Mouse (Mus musculus) midbrain, embryonic 14.5 days (tissue): ENCODE data around the gene Depdc7. TPM values are rescaled to one million over a fixed set of nuclear protein-coding genes. Genes with fewer than 3 reads are reported as not detected.

Source experiments
- ATAC-seq: fragments of 200-750 bp; cut with Nextera tagmentation; 2 replicates; pipeline ENCODE4 v1.8.0; 2017; ENCODE audit warnings: moderate number of reproducible peaks, moderate library complexity; ENCODE audit not compliant: low FRiP score, low TSS enrichment
- DNase-seq: peaks from one replicate; pipeline ENCODE4 v3.0.0-alpha.2; 2015
- H3K27ac ChIP-seq: fragments of 300-500 bp; sonication (generic); replicated peaks from 2 replicates; pipeline ENCODE4 v1.5.1; 2014; ENCODE audit warnings: mild to moderate bottlenecking, low read depth, low read length, moderate library complexity
- H3K27me3 ChIP-seq: fragments of 300-500 bp; sonication (generic); 2 replicates; pipeline ENCODE4 v1.6.1; 2014; ENCODE audit warnings: low read length, control low read depth, mixed read lengths; ENCODE audit not compliant: control insufficient read depth, insufficient read depth
- H3K36me3 ChIP-seq: fragments of 300-500 bp; sonication (generic); 2 replicates; pipeline ENCODE4 v1.6.1; 2014; ENCODE audit warnings: low read length, control low read depth; ENCODE audit not compliant: control insufficient read depth, insufficient read depth
- H3K4me1 ChIP-seq: fragments of 300-500 bp; sonication (generic); 2 replicates; pipeline ENCODE4 v1.6.1; 2014; ENCODE audit warnings: mild to moderate bottlenecking, antibody characterized with exemption, low read length, control low read depth; ENCODE audit not compliant: control insufficient read depth, insufficient read depth
- H3K4me2 ChIP-seq: fragments of 300-500 bp; sonication (generic); 2 replicates; pipeline ENCODE4 v1.6.1; 2014; ENCODE audit warnings: mild to moderate bottlenecking, low read length, moderate library complexity
- H3K4me3 ChIP-seq: fragments of 300-500 bp; sonication (generic); replicated peaks from 2 replicates; pipeline ENCODE4 v1.5.1; 2014; ENCODE audit warnings: low read depth, low read length
- H3K9ac ChIP-seq: fragments of 300-500 bp; sonication (generic); replicated peaks from 2 replicates; pipeline ENCODE4 v1.6.1; 2014; ENCODE audit warnings: mild to moderate bottlenecking, low read length, moderate library complexity
- H3K9me3 ChIP-seq: fragments of 300-500 bp; sonication (generic); 2 replicates; pipeline ENCODE4 v1.6.1; 2016; ENCODE audit warnings: low read length, control low read depth, mixed read lengths; ENCODE audit not compliant: control insufficient read depth
- WGBS: fragments of 180-500 bp; shearing (Covaris S2); extraction: QIAGEN DNeasy Blood & Tissue Kit; methylation state at CpG from one replicate; pipeline ENCODE4 v1.1.7; 2014; 5-methylcytosine and 5-hydroxymethylcytosine counted together
- polyA plus RNA-seq: library from polyadenylated mRNA; unstranded; fragments of >200 nt; fragmentation: Nextera tagmentation; extraction: Ambion mirVana; gene quantifications from 2 replicates; pipeline ENCODE4 v1.2.1, GENCODE M21; 2014

Gene Depdc7
- polyA plus RNA-seq, 1 experiment from 2014 or later, result 1.1 TPM

- H3K4me2 ChIP-seq, result peak overlapping the region; percentile 99
- no peak overlapping the region for H3K9ac ChIP-seq
- H3K9me3 ChIP-seq, result no peaks in the 10 kb centered on the region
- H3K4me1 ChIP-seq, result 0 out of 2 replicates have a peak, but pooled peaks cover 6% of the 10 kb centered on the region
- DNase-seq (no peak), ATAC-seq (no peak)
- H3K36me3 ChIP-seq, result no peaks in the 10 kb centered on the region
- H3K27me3 ChIP-seq, result peaks cover 25% of the 10 kb centered on the region
- no peak overlapping the region for H3K27ac ChIP-seq
- 20% methylated on average over 7 of the region's 7 CpGs for WGBS
- H3K4me3 ChIP-seq, result peak overlapping the region; percentile 67
These were observed 482 bp upstream of the Depdc7 start for GRCm38 (mm10) chr2:104743160-104743559.

GRCm38 (mm10) chr2:104741896-104742740 is 560 bp downstream of the Depdc7 start:
- Histone ChIP-seq H3K27me3 (peaks cover 25% of the 10 kb centered on the region), H3K27ac (no peak overlapping the region), H3K9ac (peak overlapping the region; percentile 59), H3K4me2 (peak overlapping the region; percentile 99), H3K4me1 (0 out of 2 replicates have a peak, but pooled peaks cover 6% of the 10 kb centered on the region), H3K36me3 (no peaks in the 10 kb centered on the region), H3K9me3 (no peaks in the 10 kb centered on the region), H3K4me3 (peak overlapping the region; percentile 67)
- no peak; the same call in 1 of the 2 replicates for ATAC-seq
- 4% methylated on average over 45 of the region's 46 CpGs for WGBS
- peak; percentile 45 for DNase-seq

GRCm38 (mm10) chr2:104741015-104741758 is 1.5 kb downstream of the Depdc7 start:
- WGBS, result 30% methylated on average over 7 of the region's 7 CpGs
- H3K27ac ChIP-seq, result no peak overlapping the region
- ATAC-seq (no peak), DNase-seq (peak; percentile 7)
- no peaks in the 10 kb centered on the region for H3K9me3 ChIP-seq
- H3K9ac ChIP-seq, result no peak overlapping the region
- peaks cover 25% of the 10 kb centered on the region for H3K27me3 ChIP-seq
- H3K4me2 ChIP-seq, result no peak overlapping the region
- 0 out of 2 replicates have a peak, but pooled peaks cover 6% of the 10 kb centered on the region for H3K4me1 ChIP-seq
- H3K4me3 ChIP-seq, result no peak overlapping the region
- no peaks in the 10 kb centered on the region for H3K36me3 ChIP-seq

- Histone ChIP-seq H3K9ac (no peak overlapping the region), H3K9me3 (no peaks in the 10 kb centered on the region), H3K27ac (no peak overlapping the region), H3K36me3 (no peaks in the 10 kb centered on the region), H3K4me2 (no peak overlapping the region), H3K4me1 (0 out of 2 replicates have a peak, but pooled peaks cover 6% of the 10 kb centered on the region), H3K4me3 (no peak overlapping the region), H3K27me3 (peaks cover 25% of the 10 kb centered on the region)
- DNase-seq (no peak), ATAC-seq (no peak)
- WGBS, result 69% methylated on average over 7 of the region's 7 CpGs
These were observed 2.3 kb downstream of the Depdc7 start for GRCm38 (mm10) chr2:104740248-104740949.

GRCm38 (mm10) chr2:104739691-104740090 is 3.0 kb downstream of the Depdc7 start:
- Histone ChIP-seq H3K27me3 (peaks cover 25% of the 10 kb centered on the region), H3K27ac (no peak overlapping the region), H3K4me3 (no peak overlapping the region), H3K9me3 (no peaks in the 10 kb centered on the region), H3K9ac (no peak overlapping the region), H3K4me1 (0 out of 2 replicates have a peak, but pooled peaks cover 6% of the 10 kb centered on the region), H3K36me3 (no peaks in the 10 kb centered on the region), H3K4me2 (no peak overlapping the region)
- no peak for DNase-seq
- 93% methylated on average over 2 of the region's 2 CpGs for WGBS
- ATAC-seq, result no peak

- H3K9ac ChIP-seq, result no peak overlapping the region
- H3K27ac ChIP-seq, result no peak overlapping the region
- ATAC-seq, result no peak
- H3K4me3 ChIP-seq, result no peak overlapping the region
- 70% methylated on average over 7 of the region's 7 CpGs for WGBS
- no peaks in the 10 kb centered on the region for H3K9me3 ChIP-seq
- no peak overlapping the region for H3K4me2 ChIP-seq
- no peaks in the 10 kb centered on the region for H3K4me1 ChIP-seq
- H3K27me3 ChIP-seq, result peaks cover 8% of the 10 kb centered on the region; the same call in 1 of the 2 replicates
- H3K36me3 ChIP-seq, result no peaks in the 10 kb centered on the region
- peak; percentile 18 for DNase-seq
These were observed 6.4 kb downstream of the Depdc7 start for GRCm38 (mm10) chr2:104736241-104736640.

- H3K27ac ChIP-seq, result no peak overlapping the region
- DNase-seq, result no peak
- H3K36me3 ChIP-seq, result no peaks in the 10 kb centered on the region
- ATAC-seq, result no peak
- H3K4me3 ChIP-seq, result no peak overlapping the region
- 69% methylated on average over 7 of the region's 7 CpGs for WGBS
- H3K9ac ChIP-seq, result no peak overlapping the region
- no peaks in the 10 kb centered on the region for H3K4me1 ChIP-seq
- no peaks in the 10 kb centered on the region for H3K27me3 ChIP-seq
- H3K4me2 ChIP-seq, result no peak overlapping the region
- H3K9me3 ChIP-seq, result no peaks in the 10 kb centered on the region
These were observed 10.0 kb downstream of the Depdc7 start for GRCm38 (mm10) chr2:104732562-104733256.

- WGBS, result 90% methylated on average over 9 of the region's 9 CpGs
- ATAC-seq, result no peak
- DNase-seq, result no peak
- Histone ChIP-seq H3K9ac (no peak overlapping the region), H3K4me1 (no peaks in the 10 kb centered on the region), H3K27ac (no peak overlapping the region), H3K4me2 (no peak overlapping the region), H3K4me3 (no peak overlapping the region), H3K36me3 (no peaks in the 10 kb centered on the region), H3K9me3 (no peaks in the 10 kb centered on the region), H3K27me3 (no peaks in the 10 kb centered on the region)
These were observed 10.6 kb downstream of the Depdc7 start for GRCm38 (mm10) chr2:104732033-104732444.
